Mouse (Mus musculus): Measurements from ENCODE around the gene Mcfd2. TPM values are rescaled to one million over a fixed set of nuclear protein-coding genes. Genes with fewer than 3 reads are reported as not detected.
A peak's percentile ranks its signal among the peaks of the same experiment; 100 is the strongest.

The Mcfd2 gene
- polyA plus RNA-seq, 1 experiment from 2014 or later = 93.9 TPM

- ATAC-seq (replicated peaks; ENCODE audit: low FRiP score, low TSS enrichment, low read depth) = peak; percentile 58; the same call in 1 of the 2 replicates
Observed at GRCm38 (mm10) chr17:87236725-87237650, 28.7 kb downstream of the Mcfd2 start.

GRCm38 (mm10) chr17:87235019-87235418, 30.7 kb downstream of the Mcfd2 start:
- WGBS = 86% methylated on average over 6 of the region's 6 CpGs
- H3K9ac ChIP-seq (ENCODE audit: low read length) = no peak overlapping the region
- ATAC-seq (replicated peaks; ENCODE audit: low FRiP score, low TSS enrichment, low read depth) = no peak

More at GRCm38 (mm10) chr17:87236725-87237650, 28.7 kb downstream of the Mcfd2 start:
- Histone ChIP-seq H3K4me2 (ENCODE audit: low read length) (no peak overlapping the region), H3K4me1 (replicated peaks; ENCODE audit: control insufficient read depth, insufficient read depth, low read length) (no peaks in the 10 kb centered on the region), H3K9ac (ENCODE audit: low read length) (no peak overlapping the region), H3K4me3 (ENCODE audit: low read depth, low read length) (no peak overlapping the region), H3K9me3 (ENCODE audit: control insufficient read depth, low read length) (no peaks in the 10 kb centered on the region), H3K27ac (ENCODE audit: low read depth) (no peak overlapping the region), H3K36me3 (ENCODE audit: control insufficient read depth, insufficient read depth, low read length) (no peaks in the 10 kb centered on the region), H3K27me3 (replicated peaks; ENCODE audit: control insufficient read depth, insufficient read depth, low read length) (no peaks in the 10 kb centered on the region)
- peak; percentile 56 for DNase-seq (ENCODE audit: low spot score)
- WGBS = 46% methylated on average over 18 of the region's 18 CpGs

GRCm38 (mm10) chr17:87227878-87228277, 37.9 kb downstream of the Mcfd2 start:
- no peak for DNase-seq (ENCODE audit: low spot score)
- Histone ChIP-seq H3K4me1 (replicated peaks; ENCODE audit: control insufficient read depth, insufficient read depth, low read length) (0 out of 2 replicates have a peak, but pooled peaks cover 7% of the 10 kb centered on the region), H3K36me3 (ENCODE audit: control insufficient read depth, insufficient read depth, low read length) (no peaks in the 10 kb centered on the region), H3K9me3 (ENCODE audit: control insufficient read depth, low read length) (no peaks in the 10 kb centered on the region), H3K9ac (ENCODE audit: low read length) (no peak overlapping the region), H3K4me3 (ENCODE audit: low read depth, low read length) (no peak overlapping the region), H3K27me3 (replicated peaks; ENCODE audit: control insufficient read depth, insufficient read depth, low read length) (no peaks in the 10 kb centered on the region), H3K27ac (ENCODE audit: low read depth) (no peak overlapping the region), H3K4me2 (ENCODE audit: low read length) (no peak overlapping the region)
- 52% methylated on average over 4 of the region's 4 CpGs for WGBS
- no peak for ATAC-seq (replicated peaks; ENCODE audit: low FRiP score, low TSS enrichment, low read depth)

More at GRCm38 (mm10) chr17:87235019-87235418, 30.7 kb downstream of the Mcfd2 start:
- Histone ChIP-seq H3K4me2 (ENCODE audit: low read length) (no peak overlapping the region), H3K27ac (ENCODE audit: low read depth) (no peak overlapping the region), H3K4me1 (replicated peaks; ENCODE audit: control insufficient read depth, insufficient read depth, low read length) (no peaks in the 10 kb centered on the region), H3K9me3 (ENCODE audit: control insufficient read depth, low read length) (no peaks in the 10 kb centered on the region), H3K36me3 (ENCODE audit: control insufficient read depth, insufficient read depth, low read length) (no peaks in the 10 kb centered on the region), H3K27me3 (replicated peaks; ENCODE audit: control insufficient read depth, insufficient read depth, low read length) (no peaks in the 10 kb centered on the region), H3K4me3 (ENCODE audit: low read depth, low read length) (no peak overlapping the region)
- no peak for DNase-seq (ENCODE audit: low spot score)

- H3K27me3 ChIP-seq (replicated peaks; ENCODE audit: control insufficient read depth, insufficient read depth, low read length) = no peaks in the 10 kb centered on the region
- H3K4me1 ChIP-seq (replicated peaks; ENCODE audit: control insufficient read depth, insufficient read depth, low read length) = 0 out of 2 replicates have a peak, but pooled peaks cover 7% of the 10 kb centered on the region
- H3K27ac ChIP-seq (ENCODE audit: low read depth) = no peak overlapping the region
- no peaks in the 10 kb centered on the region for H3K36me3 ChIP-seq (ENCODE audit: control insufficient read depth, insufficient read depth, low read length)
- no peak overlapping the region for H3K4me3 ChIP-seq (ENCODE audit: low read depth, low read length)
- ATAC-seq (replicated peaks; ENCODE audit: low FRiP score, low TSS enrichment, low read depth) (0 out of 2 replicates have a peak, but pooled peaks have one; percentile 40), DNase-seq (ENCODE audit: low spot score) (peak; percentile 50)
- no peaks in the 10 kb centered on the region for H3K9me3 ChIP-seq (ENCODE audit: control insufficient read depth, low read length)
- WGBS = 32% methylated on average over 10 of the region's 10 CpGs
- H3K9ac ChIP-seq (ENCODE audit: low read length) = no peak overlapping the region
- no peak overlapping the region for H3K4me2 ChIP-seq (ENCODE audit: low read length)
Observed at GRCm38 (mm10) chr17:87226079-87226640, 39.6 kb downstream of the Mcfd2 start.

GRCm38 (mm10) chr17:87225384-87225783, 40.4 kb downstream of the Mcfd2 start:
- no peak overlapping the region for H3K27ac ChIP-seq (ENCODE audit: low read depth)
- WGBS = 92% methylated on average over 9 of the region's 9 CpGs

GRCm38 (mm10) chr17:87224461-87224860, 41.3 kb downstream of the Mcfd2 start:
- DNase-seq (ENCODE audit: low spot score) (peak; percentile 40), ATAC-seq (replicated peaks; ENCODE audit: low FRiP score, low TSS enrichment, low read depth) (no peak)
- WGBS = 66% methylated on average over 2 of the region's 2 CpGs
- Histone ChIP-seq H3K36me3 (ENCODE audit: control insufficient read depth, insufficient read depth, low read length) (no peaks in the 10 kb centered on the region), H3K27me3 (replicated peaks; ENCODE audit: control insufficient read depth, insufficient read depth, low read length) (no peaks in the 10 kb centered on the region), H3K4me2 (ENCODE audit: low read length) (no peak overlapping the region), H3K27ac (ENCODE audit: low read depth) (no peak overlapping the region), H3K4me1 (replicated peaks; ENCODE audit: control insufficient read depth, insufficient read depth, low read length) (0 out of 2 replicates have a peak, but pooled peaks cover 7% of the 10 kb centered on the region), H3K4me3 (ENCODE audit: low read depth, low read length) (no peak overlapping the region), H3K9ac (ENCODE audit: low read length) (no peak overlapping the region), H3K9me3 (ENCODE audit: control insufficient read depth, low read length) (no peaks in the 10 kb centered on the region)

More at GRCm38 (mm10) chr17:87225384-87225783, 40.4 kb downstream of the Mcfd2 start:
- DNase-seq (ENCODE audit: low spot score) (peak; percentile 40), ATAC-seq (replicated peaks; ENCODE audit: low FRiP score, low TSS enrichment, low read depth) (no peak)
- 0 out of 2 replicates have a peak, but pooled peaks cover 7% of the 10 kb centered on the region for H3K4me1 ChIP-seq (replicated peaks; ENCODE audit: control insufficient read depth, insufficient read depth, low read length)
- no peak overlapping the region for H3K4me3 ChIP-seq (ENCODE audit: low read depth, low read length)
- no peaks in the 10 kb centered on the region for H3K27me3 ChIP-seq (replicated peaks; ENCODE audit: control insufficient read depth, insufficient read depth, low read length)
- no peak overlapping the region for H3K9ac ChIP-seq (ENCODE audit: low read length)
- no peak overlapping the region for H3K4me2 ChIP-seq (ENCODE audit: low read length)
- H3K36me3 ChIP-seq (ENCODE audit: control insufficient read depth, insufficient read depth, low read length) = no peaks in the 10 kb centered on the region
- no peaks in the 10 kb centered on the region for H3K9me3 ChIP-seq (ENCODE audit: control insufficient read depth, low read length)

GRCm38 (mm10) chr17:87219456-87219855, 46.3 kb downstream of the Mcfd2 start:
- Histone ChIP-seq H3K27ac (ENCODE audit: low read depth) (no peak overlapping the region), H3K9ac (ENCODE audit: low read length) (no peak overlapping the region), H3K9me3 (ENCODE audit: control insufficient read depth, low read length) (no peaks in the 10 kb centered on the region), H3K4me2 (ENCODE audit: low read length) (no peak overlapping the region), H3K27me3 (replicated peaks; ENCODE audit: control insufficient read depth, insufficient read depth, low read length) (no peaks in the 10 kb centered on the region), H3K4me3 (ENCODE audit: low read depth, low read length) (no peak overlapping the region), H3K36me3 (ENCODE audit: control insufficient read depth, insufficient read depth, low read length) (no peaks in the 10 kb centered on the region), H3K4me1 (replicated peaks; ENCODE audit: control insufficient read depth, insufficient read depth, low read length) (no peaks in the 10 kb centered on the region)
- no peak for DNase-seq (ENCODE audit: low spot score)
- WGBS = 87% methylated on average over 9 of the region's 9 CpGs
- ATAC-seq (replicated peaks; ENCODE audit: low FRiP score, low TSS enrichment, low read depth) = no peak

GRCm38 (mm10) chr17:87214523-87214922, 51.2 kb downstream of the Mcfd2 start:
- ATAC-seq (replicated peaks; ENCODE audit: low FRiP score, low TSS enrichment, low read depth) = no peak
- Histone ChIP-seq H3K36me3 (ENCODE audit: control insufficient read depth, insufficient read depth, low read length) (no peaks in the 10 kb centered on the region), H3K9me3 (ENCODE audit: control insufficient read depth, low read length) (no peaks in the 10 kb centered on the region), H3K4me1 (replicated peaks; ENCODE audit: control insufficient read depth, insufficient read depth, low read length) (no peaks in the 10 kb centered on the region), H3K9ac (ENCODE audit: low read length) (no peak overlapping the region), H3K4me2 (ENCODE audit: low read length) (no peak overlapping the region), H3K27me3 (replicated peaks; ENCODE audit: control insufficient read depth, insufficient read depth, low read length) (no peaks in the 10 kb centered on the region), H3K4me3 (ENCODE audit: low read depth, low read length) (no peak overlapping the region), H3K27ac (ENCODE audit: low read depth) (no peak overlapping the region)
- 90% methylated on average over 7 of the region's 7 CpGs for WGBS
- DNase-seq (ENCODE audit: low spot score) = no peak
